In the genomic region with DNA sequence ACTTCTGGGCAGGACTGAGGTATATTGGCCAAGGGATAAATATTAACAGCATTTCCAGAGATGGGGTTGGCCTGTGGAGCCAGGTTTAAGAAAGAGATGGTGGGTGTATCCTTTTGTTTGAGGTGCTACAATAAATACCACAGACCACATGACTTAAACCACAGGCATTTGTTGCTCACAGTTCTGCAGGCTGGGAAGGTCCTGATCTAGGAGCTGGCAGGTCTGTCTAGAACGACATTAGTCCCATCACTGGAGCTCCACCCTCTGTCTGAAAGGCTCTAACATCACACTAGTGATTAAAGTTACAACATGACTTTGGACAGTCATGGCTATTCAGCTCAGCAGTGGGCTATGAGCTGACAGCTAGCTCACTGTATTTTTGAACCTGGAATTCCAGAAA, we compare ENCODE assay signal across 23 mouse cellular contexts.
A peak's percentile ranks its signal among the peaks of the same experiment; 100 is the strongest.
DNase-seq lines count a peak whose midpoint lies in the region; ATAC-seq and TF ChIP-seq lines count a peak whose summit lies in the region.
"Had no signal": no experiment of that assay in that cellular context is flagged by ENCODE, and none has a peak within 500 bp of the region (broad histone marks: within the 10 kb centered on the region; RNA-seq: fewer than 3 reads in every experiment).

No protein-coding gene starts in this region.

- no peaks in the 10 kb centered on the region for H3K4me1 ChIP-seq in embryonic facial prominence, embryonic 14.5 days (ENCODE audit: control insufficient read depth, insufficient read depth, low read length)
- H3K4me1 ChIP-seq in embryonic facial prominence, embryonic 10.5 days: no peaks in the 10 kb centered on the region
- no peaks in the 10 kb centered on the region for H3K4me1 ChIP-seq in lung, postnatal 0 days (ENCODE audit: insufficient read depth, low read depth, low read length)
- H3K4me1 ChIP-seq: hindbrain, embryonic 12.5 days; hindbrain, embryonic 15.5 days had no signal

- no peak for TF ChIP-seq CTCF in lung, postnatal 0 days (IDR thresholded peaks at IDR 0.05)

- no peak overlapping the region for H3K27ac ChIP-seq in embryonic facial prominence, embryonic 14.5 days (replicated peaks; ENCODE audit: low read depth, low read length)
- no peak overlapping the region for H3K27ac ChIP-seq in embryonic facial prominence, embryonic 10.5 days (replicated peaks)
- H3K27ac ChIP-seq in lung, postnatal 0 days (ENCODE audit: low read length): no peak overlapping the region
- H3K27ac ChIP-seq: embryonic facial prominence, embryonic 13.5 days; gastrocnemius, adult 2 months; hindbrain, embryonic 12.5 days; hindbrain, embryonic 15.5 days had no signal

- 0 out of 2 replicates have a peak, but pooled peaks have one; percentile 30 for ATAC-seq in embryonic facial prominence, embryonic 14.5 days (ENCODE audit: low read depth)
- peak; percentile 37; the same call in 1 of the 2 replicates for ATAC-seq in lung, postnatal 0 days
- ATAC-seq in megakaryocyte-erythroid progenitor cell, adult 5-6 weeks (replicated peaks; ENCODE audit: low FRiP score, low TSS enrichment, poor library complexity, severe bottlenecking): no peak
- ATAC-seq: forebrain, embryonic 14.5 days; forebrain, postnatal 0 days had no signal

- H3K9ac ChIP-seq in embryonic facial prominence, embryonic 14.5 days (ENCODE audit: low read depth, low read length): no peak overlapping the region
- H3K9ac ChIP-seq in lung, postnatal 0 days (replicated peaks; ENCODE audit: low read depth): no peak overlapping the region
- H3K9ac ChIP-seq: embryonic facial prominence, embryonic 13.5 days; forebrain, postnatal 0 days; hindbrain, embryonic 12.5 days; hindbrain, embryonic 15.5 days had no signal

- H3K36me3 ChIP-seq in embryonic facial prominence, embryonic 14.5 days (ENCODE audit: control insufficient read depth, insufficient read depth, low read length): no peaks in the 10 kb centered on the region
- no peaks in the 10 kb centered on the region for H3K36me3 ChIP-seq in embryonic facial prominence, embryonic 10.5 days (replicated peaks)
- no peaks in the 10 kb centered on the region for H3K36me3 ChIP-seq in lung, postnatal 0 days (ENCODE audit: insufficient read depth, low read length)
- H3K36me3 ChIP-seq: embryonic facial prominence, embryonic 13.5 days; hindbrain, embryonic 12.5 days; hindbrain, embryonic 15.5 days had no signal

- peak; percentile 13 for DNase-seq in embryonic facial prominence, embryonic 14.5 days (ENCODE audit: low spot score)
- no peak for DNase-seq in embryonic facial prominence, embryonic 10.5 days (ENCODE audit: low spot score)
- no peak for DNase-seq in lung, postnatal 0 days (ENCODE audit: low spot score)
- DNase-seq in lung, postnatal 14 days: no peak
- peak; percentile 1 for DNase-seq in fat pad, adult 2 months (ENCODE audit: extremely low read depth, low read depth, low spot score)
- DNase-seq in kidney, adult 8-10 months: no peak
- DNase-seq in thymus, postnatal 36 days: no peak
- DNase-seq: adrenal gland, adult 2 months; adrenal gland, postnatal 14 days; cerebellum, adult 11 months; cerebellum, adult 2 months; cerebellum, adult 9-11 months; cerebellum, postnatal 25 days; forebrain, postnatal 0 days; gastrocnemius, adult 2 months; gastrocnemius, postnatal 14 days; heart, adult 11 months had no signal

- no peak overlapping the region for H3K4me3 ChIP-seq in embryonic facial prominence, embryonic 14.5 days (ENCODE audit: low read depth, low read length)
- H3K4me3 ChIP-seq in embryonic facial prominence, embryonic 10.5 days: no peak overlapping the region
- no peak overlapping the region for H3K4me3 ChIP-seq in lung, postnatal 0 days (ENCODE audit: low read depth, low read length)
- H3K4me3 ChIP-seq: embryonic facial prominence, embryonic 13.5 days; gastrocnemius, adult 2 months; hindbrain, embryonic 12.5 days; hindbrain, embryonic 15.5 days had no signal

- H3K27me3 ChIP-seq in embryonic facial prominence, embryonic 14.5 days (replicated peaks; ENCODE audit: control insufficient read depth, insufficient read depth, low read length): no peaks in the 10 kb centered on the region
- H3K27me3 ChIP-seq in embryonic facial prominence, embryonic 10.5 days (replicated peaks; ENCODE audit: low read depth, poor library complexity, severe bottlenecking): no peaks in the 10 kb centered on the region
- H3K27me3 ChIP-seq in lung, postnatal 0 days (replicated peaks; ENCODE audit: insufficient read depth, low read length): no peaks in the 10 kb centered on the region
- H3K27me3 ChIP-seq: embryonic facial prominence, embryonic 13.5 days; hindbrain, embryonic 12.5 days; hindbrain, embryonic 15.5 days had no signal

- no peak for TF ChIP-seq EP300 in lung, postnatal 0 days (IDR thresholded peaks at IDR 0.05)

- no peak overlapping the region for H3K4me2 ChIP-seq in embryonic facial prominence, embryonic 14.5 days (ENCODE audit: low read depth, low read length)
- no peak overlapping the region for H3K4me2 ChIP-seq in lung, postnatal 0 days (replicated peaks; ENCODE audit: low read depth, low read length)
- H3K4me2 ChIP-seq: embryonic facial prominence, embryonic 13.5 days; heart, embryonic 11.5 days; hindbrain, embryonic 12.5 days; hindbrain, embryonic 15.5 days had no signal

- WGBS in embryonic facial prominence, embryonic 14.5 days: 29% methylated on average over 1 of the region's 1 CpGs
- 71% methylated on average over 1 of the region's 1 CpGs for WGBS in embryonic facial prominence, embryonic 10.5 days
- WGBS in lung, postnatal 0 days: 25% methylated on average over 1 of the region's 1 CpGs

- H3K9me3 ChIP-seq in embryonic facial prominence, embryonic 14.5 days (ENCODE audit: control insufficient read depth, low read length): no peaks in the 10 kb centered on the region
- H3K9me3 ChIP-seq in embryonic facial prominence, embryonic 10.5 days: no peaks in the 10 kb centered on the region
- no peaks in the 10 kb centered on the region for H3K9me3 ChIP-seq in lung, postnatal 0 days (ENCODE audit: low read length)
- H3K9me3 ChIP-seq: embryonic facial prominence, embryonic 13.5 days; hindbrain, embryonic 12.5 days; hindbrain, embryonic 15.5 days had no signal

Comparison
In these comparisons a context has a peak if more than half of its experiments do, and no peak if none do; other contexts are left out.
1. DNase-seq: peak in embryonic facial prominence, embryonic 14.5 days (single experiment) and fat pad, adult 2 months (single experiment); none in embryonic facial prominence, embryonic 10.5 days (single experiment), lung, postnatal 0 days (single experiment), lung, postnatal 14 days (single experiment), kidney, adult 8-10 months (0 of 2) and thymus, postnatal 36 days (0 of 2).